Mouse (Mus musculus) ES-E14 (cell line): ENCODE measurements at regions not wholly inside any gene's neighbourhood (a gene's known extent, or its start where the extent isn't known, plus 50 kb on each side); places are given as distances from the start of the nearest gene placed in this dataset.

ENCODE experiments used
- CHD2 ChIP-seq: IDR thresholded peaks from 2 replicates; pipeline ENCODE4 v1.6.1; 2014; ENCODE audit warnings: mild to moderate bottlenecking, low read depth, low read length, inconsistent platforms
- HCFC1 ChIP-seq: IDR thresholded peaks from 2 replicates; pipeline ENCODE4 v1.6.1; 2012; ENCODE audit warnings: low read length, inconsistent platforms, borderline replicate concordance; ENCODE audit not compliant: insufficient read depth
- MAFK ChIP-seq: IDR thresholded peaks from 2 replicates; pipeline ENCODE4 v1.6.1; 2014; ENCODE audit warnings: mild to moderate bottlenecking, low read depth, low read length, inconsistent platforms; ENCODE audit not compliant: insufficient read depth
- ZC3H11A ChIP-seq: IDR thresholded peaks from 2 replicates; pipeline ENCODE4 v1.6.1; 2012; ENCODE audit warnings: low read depth, mild to moderate bottlenecking, inconsistent platforms, low read length, borderline replicate concordance
- ZNF384 ChIP-seq: IDR thresholded peaks from 2 replicates; pipeline ENCODE4 v1.6.1; 2012; ENCODE audit warnings: low read depth, low read length, inconsistent platforms

DNA sequence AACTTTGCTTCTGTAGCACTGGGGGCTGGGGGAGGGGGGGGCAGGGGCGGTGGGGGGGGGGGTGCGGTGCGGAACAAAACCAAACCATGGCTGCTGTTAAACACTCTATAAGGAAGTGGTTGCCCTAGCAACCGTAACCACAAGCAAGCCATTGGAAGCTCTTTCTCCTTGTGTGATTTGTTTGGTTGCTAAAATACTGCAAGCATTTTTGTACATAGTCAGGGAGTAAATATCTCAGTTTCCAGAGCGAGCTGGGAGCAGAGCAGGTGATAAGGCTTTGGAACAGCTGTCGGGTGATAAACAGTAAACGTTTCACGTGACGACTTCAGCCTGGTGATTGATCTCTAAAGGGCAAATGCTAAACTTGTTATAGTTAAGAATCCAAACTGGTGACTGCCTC, 86.3 kb upstream of the Gm47985 start:
- TF ChIP-seq ZC3H11A: no peak
- no peak for TF ChIP-seq ZNF384
- no peak for TF ChIP-seq HCFC1
- TF ChIP-seq CHD2: no peak
- no peak for TF ChIP-seq MAFK
